Comparison of ENCODE assay signal across 12 mouse cellular contexts in the genomic region with DNA sequence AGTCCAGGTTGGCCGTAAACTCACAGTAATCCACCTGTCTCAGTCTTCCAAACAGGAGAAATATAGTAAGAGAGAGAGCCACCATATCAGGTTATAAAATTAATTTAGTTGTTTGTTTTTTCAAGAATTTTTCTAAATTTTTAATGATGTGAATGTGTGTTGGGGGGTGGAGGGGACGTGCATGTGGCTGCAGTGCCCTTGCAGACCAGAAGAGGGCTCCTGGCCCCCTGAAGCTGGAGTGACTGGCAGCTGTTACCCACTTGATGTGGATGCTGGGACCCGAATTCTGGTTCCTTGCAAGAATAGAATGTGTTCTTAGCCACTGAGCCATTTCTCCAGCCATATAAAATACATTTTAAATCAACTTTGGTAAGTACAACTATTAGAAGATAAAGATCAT. TPM values are rescaled to one million over a fixed set of nuclear protein-coding genes. Genes with fewer than 3 reads are reported as not detected.
DNase-seq lines count a peak whose midpoint lies in the region; ATAC-seq and TF ChIP-seq lines count a peak whose summit lies in the region.
"Had no signal": no experiment of that assay in that cellular context is flagged by ENCODE, and none has a peak within 500 bp of the region (broad histone marks: within the 10 kb centered on the region; RNA-seq: fewer than 3 reads in every experiment).

No protein-coding gene starts in this region.

- no peak overlapping the region for H3K27ac ChIP-seq in left cerebral cortex, adult 2 months
- H3K27ac ChIP-seq in midbrain, embryonic 15.5 days, result no peak overlapping the region
- H3K27ac ChIP-seq: neural tube, embryonic 15.5 days had no signal

- H3K9ac ChIP-seq in midbrain, embryonic 15.5 days, result no peak overlapping the region
- H3K9ac ChIP-seq: neural tube, embryonic 15.5 days had no signal

- H3K27me3 ChIP-seq in splenic B cell, adult 2 months (ENCODE audit: control insufficient read depth, insufficient read depth, low read length, poor library complexity, severe bottlenecking), result no peaks in the 10 kb centered on the region
- no peaks in the 10 kb centered on the region for H3K27me3 ChIP-seq in midbrain, embryonic 15.5 days (replicated peaks)

- H3K4me1 ChIP-seq in midbrain, embryonic 15.5 days, result peaks cover 10% of the 10 kb centered on the region

- peak; percentile 27 for TF ChIP-seq CTCF in left cerebral cortex, adult 2 months (IDR thresholded peaks at IDR 0.05)

- 81% methylated on average over 3 of the region's 3 CpGs for WGBS in midbrain, embryonic 15.5 days

- H3K36me3 ChIP-seq in splenic B cell, adult 2 months (ENCODE audit: control insufficient read depth, insufficient read depth, low read length, poor library complexity, severe bottlenecking), result no peaks in the 10 kb centered on the region
- no peaks in the 10 kb centered on the region for H3K36me3 ChIP-seq in midbrain, embryonic 15.5 days (replicated peaks)
- H3K36me3 ChIP-seq: neural tube, embryonic 15.5 days had no signal

- no peak overlapping the region for H3K4me2 ChIP-seq in midbrain, embryonic 15.5 days
- H3K4me2 ChIP-seq: neural tube, embryonic 15.5 days had no signal

- no peak for ATAC-seq in midbrain, embryonic 15.5 days (replicated peaks)
- ATAC-seq: forebrain, embryonic 16.5 days had no signal

- no peaks in the 10 kb centered on the region for H3K9me3 ChIP-seq in midbrain, embryonic 15.5 days
- H3K9me3 ChIP-seq: neural tube, embryonic 15.5 days had no signal

- no peak overlapping the region for H3K4me3 ChIP-seq in left cerebral cortex, adult 2 months
- no peak overlapping the region for H3K4me3 ChIP-seq in midbrain, embryonic 15.5 days
- H3K4me3 ChIP-seq: neural tube, embryonic 15.5 days had no signal

- intact Hi-C loops in left cerebral cortex, adult 2 months (cut with DNase I), result no loop called here

- DNase-seq in left cerebral cortex, adult 2 months (ENCODE audit: extremely low spot score in 1 of 2, low spot score in 2 of 2), result no peak
- DNase-seq in left cerebral cortex, adult 11 months (ENCODE audit: low spot score), result no peak
- DNase-seq in B cell, adult 2 months, result peak; percentile 4 to 19
- DNase-seq in R1 (ENCODE audit: low read depth, low spot score), result peak; percentile 27
- peak; percentile 4 for DNase-seq in splenic B cell, adult 2 months (ENCODE audit: low read depth, low spot score)
- DNase-seq in lung, postnatal 14 days, result no peak
- DNase-seq: adrenal gland, adult 2 months; heart, postnatal 4 days; kidney, adult 11 months had no signal

RNA-seq across cellular contexts. Expression of a gene that starts 4.6 kb away (rescaled TPM):
- total RNA-seq in left cerebral cortex, adult 2 months (2021), result 1 to 10 TPM; 4.0 to 4.7 TPM
- polyA plus RNA-seq in midbrain, embryonic 15.5 days (2015; fragmentation: Nextera tagmentation; extraction: Ambion mirVana), result 3.1 and 3.6 TPM in 2 replicates

RNA-seq across cellular contexts. Expression of a gene that starts 49.8 kb away (rescaled TPM):
- 100 to 1,000 TPM; 107 to 111 TPM for total RNA-seq in left cerebral cortex, adult 2 months (2021)
- polyA plus RNA-seq in midbrain, embryonic 15.5 days (2015; fragmentation: Nextera tagmentation; extraction: Ambion mirVana), result 213 and 222 TPM in 2 replicates

Comparison
In these comparisons a context has a peak if more than half of its experiments do, and no peak if none do; other contexts are left out.
1. DNase-seq: peak in B cell, adult 2 months (2 of 2), R1 (single experiment) and splenic B cell, adult 2 months (single experiment); none in left cerebral cortex, adult 2 months (0 of 2), left cerebral cortex, adult 11 months (single experiment) and lung, postnatal 14 days (single experiment).